Mouse (Mus musculus): ENCODE results near the gene Gas2.

DNA sequence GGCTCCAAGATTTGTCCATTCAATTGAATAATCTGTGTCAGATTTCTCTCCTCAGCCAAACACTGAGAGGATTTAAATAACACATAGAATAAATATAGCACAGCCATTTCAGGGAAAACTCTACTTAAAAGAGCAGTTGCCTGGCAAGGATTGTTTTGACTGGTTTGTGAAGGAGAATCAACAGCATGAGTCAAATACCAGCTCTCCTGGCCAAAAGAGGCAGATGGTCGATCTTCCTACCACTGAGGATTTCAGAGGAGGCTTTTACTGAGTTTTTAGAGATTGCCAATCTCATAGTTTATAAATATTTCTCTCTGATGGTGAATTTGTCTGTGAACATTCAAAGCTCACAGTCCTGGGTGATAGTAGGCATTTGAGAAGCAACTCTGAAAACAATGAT, 41.9 kb upstream of the Gas2 start:
- TF ChIP-seq CTCF (IDR thresholded peaks at IDR 0.05) (no peak), EP300 (IDR thresholded peaks at IDR 0.05; ENCODE audit: insufficient read depth, low read depth, low read length) (no peak), POLR2A (IDR thresholded peaks at IDR 0.05; ENCODE audit: insufficient read depth, low read depth, low read length) (no peak)
